22 mouse cellular contexts compared by ENCODE assay signal in the genomic region with DNA sequence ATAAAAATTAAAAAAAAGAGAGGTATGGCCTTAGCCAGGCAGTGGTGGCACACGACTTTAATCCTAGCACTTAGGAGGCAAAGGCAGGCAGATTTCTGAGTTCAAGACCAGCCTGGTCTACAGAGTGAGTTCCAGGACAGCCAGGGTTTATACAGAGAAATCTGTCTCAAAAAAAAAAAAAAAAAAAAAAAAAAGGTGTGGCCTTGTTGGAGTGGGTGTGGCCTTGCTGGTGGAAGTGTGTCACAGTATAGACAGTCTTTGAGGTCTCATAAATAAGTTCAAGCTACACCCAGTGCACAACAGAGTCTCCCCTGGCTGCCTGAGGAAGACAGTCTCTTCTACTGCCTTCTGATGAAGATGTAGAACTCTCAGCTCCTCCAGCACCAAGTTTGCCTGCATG. TPM values are rescaled to one million over a fixed set of nuclear protein-coding genes. Genes with fewer than 3 reads are reported as not detected.
DNase-seq lines count a peak whose midpoint lies in the region; ATAC-seq and TF ChIP-seq lines count a peak whose summit lies in the region.
"Had no signal": no experiment of that assay in that cellular context is flagged by ENCODE, and none has a peak within 500 bp of the region (broad histone marks: within the 10 kb centered on the region; RNA-seq: fewer than 3 reads in every experiment).

No protein-coding gene starts in this region.

- no peaks in the 10 kb centered on the region for H3K79me2 ChIP-seq in CH12.LX (replicated peaks; ENCODE audit: control insufficient read depth, extremely low read depth, insufficient read depth, poor library complexity, severe bottlenecking)

- H3K36me3 ChIP-seq in midbrain, embryonic 11.5 days (ENCODE audit: control insufficient read depth, insufficient read depth, low read length) = no peaks in the 10 kb centered on the region
- H3K36me3 ChIP-seq in midbrain, embryonic 14.5 days (ENCODE audit: control insufficient read depth, insufficient read depth, low read length) = 0 out of 2 replicates have a peak, but pooled peaks cover 1% of the 10 kb centered on the region
- H3K36me3 ChIP-seq in CH12.LX (replicated peaks in 1 of 2; ENCODE audit: control insufficient read depth in 1 of 2, insufficient read depth in 1 of 2, low read length in 1 of 2) (peaks cover 0 to 2% of the 10 kb centered on the region in 2 experiments), ES-E14 (ENCODE audit: control insufficient read depth, insufficient read depth, low read length, poor library complexity, severe bottlenecking) (no peaks in the 10 kb centered on the region)
- no peaks in the 10 kb centered on the region for H3K36me3 ChIP-seq in hindbrain, postnatal 0 days (ENCODE audit: insufficient read depth, low read length)
- H3K36me3 ChIP-seq: embryonic facial prominence, embryonic 13.5 days; embryonic facial prominence, embryonic 15.5 days; forebrain, embryonic 10.5 days; forebrain, embryonic 12.5 days had no signal

- H3K27ac ChIP-seq in midbrain, embryonic 11.5 days (ENCODE audit: low read depth, low read length) = no peak overlapping the region
- H3K27ac ChIP-seq in midbrain, embryonic 14.5 days (replicated peaks; ENCODE audit: low read depth, low read length) = no peak overlapping the region
- H3K27ac ChIP-seq in CH12.LX (ENCODE audit: insufficient read depth, low read depth) (no peak overlapping the region), ES-E14 (ENCODE audit: insufficient read depth, low read depth, low read length, poor library complexity, severe bottlenecking) (no peak overlapping the region)
- no peak overlapping the region for H3K27ac ChIP-seq in hindbrain, postnatal 0 days
- H3K27ac ChIP-seq: embryonic facial prominence, embryonic 13.5 days; embryonic facial prominence, embryonic 15.5 days; forebrain, embryonic 10.5 days; forebrain, embryonic 12.5 days had no signal

- no peaks in the 10 kb centered on the region for H3K4me1 ChIP-seq in midbrain, embryonic 11.5 days (ENCODE audit: control insufficient read depth, insufficient read depth, low read length)
- H3K4me1 ChIP-seq in midbrain, embryonic 14.5 days (ENCODE audit: control insufficient read depth, insufficient read depth, low read length) = no peaks in the 10 kb centered on the region
- H3K4me1 ChIP-seq in CH12.LX (ENCODE audit: control insufficient read depth in 1 of 2, insufficient read depth in 2 of 2) = peaks cover 0 to 12% of the 10 kb centered on the region in 2 experiments; a peak in 2 of 4 replicates
- no peaks in the 10 kb centered on the region for H3K4me1 ChIP-seq in ES-E14 (ENCODE audit: control insufficient read depth in 2 of 2, insufficient read depth in 2 of 2, low read length in 2 of 2, poor library complexity in 1 of 2)
- no peaks in the 10 kb centered on the region for H3K4me1 ChIP-seq in hindbrain, postnatal 0 days (ENCODE audit: insufficient read depth, low read length)
- H3K4me1 ChIP-seq: embryonic facial prominence, embryonic 13.5 days; embryonic facial prominence, embryonic 15.5 days; forebrain, embryonic 12.5 days had no signal

- TF ChIP-seq EP300 in CH12.LX (IDR thresholded peaks at IDR 0.05; ENCODE audit: low read length) = no peak

- DNase-seq in midbrain, embryonic 11.5 days (ENCODE audit: low spot score, missing footprints) = peak; percentile 54
- no peak for DNase-seq in midbrain, embryonic 14.5 days
- DNase-seq in CH12.LX (ENCODE audit: extremely low read depth) (no peak), ES-E14 (ENCODE audit: low read depth, low spot score) (no peak)
- DNase-seq in cerebellum, postnatal 4 days (ENCODE audit: low spot score in 2 of 2) = no peak
- no peak for DNase-seq in hindbrain, postnatal 0 days (ENCODE audit: low spot score)
- DNase-seq: adrenal gland, adult 8-10 months; adrenal gland, postnatal 14 days; adrenal gland, postnatal 36 days; cerebellum, adult 11-12 months; cerebellum, adult 2 months; cerebellum, postnatal 10 days; cerebellum, postnatal 25 days; embryo, embryonic 11 days had no signal

- dilution Hi-C loops in CH12.LX (cut with MboI; ENCODE audit: extremely low pct_ligation_motif_present, extremely low pct_unique_long_range_greater_than_20kb, low sequenced_read_pairs) = no loop called here

- no peak for TF ChIP-seq CTCF in CH12.LX (conservative IDR thresholded peaks at IDR 0.05 in 1 of 2, IDR thresholded peaks at IDR 0.05 in 1 of 2; ENCODE audit: low read depth in 2 of 2, low read length in 2 of 2)
- TF ChIP-seq CTCF in hindbrain, postnatal 0 days (IDR thresholded peaks at IDR 0.05; ENCODE audit: low read depth) = no peak

- no peak for TF ChIP-seq POLR2A in CH12.LX (IDR thresholded peaks at IDR 0.05; ENCODE audit: low read depth, low read length)

- TF ChIP-seq RAD21 in CH12.LX (IDR thresholded peaks at IDR 0.05; ENCODE audit: low read depth, low read length) = no peak

- H3K9me3 ChIP-seq in midbrain, embryonic 11.5 days (ENCODE audit: control insufficient read depth, low read length) = no peaks in the 10 kb centered on the region
- H3K9me3 ChIP-seq in midbrain, embryonic 14.5 days (ENCODE audit: control insufficient read depth, low read length) = no peaks in the 10 kb centered on the region
- peaks cover 2% of the 10 kb centered on the region for H3K9me3 ChIP-seq in CH12.LX (replicated peaks; ENCODE audit: low read length)
- H3K9me3 ChIP-seq in ES-E14 (ENCODE audit: control insufficient read depth, insufficient read depth, low read depth, low read length) = no peaks in the 10 kb centered on the region
- no peaks in the 10 kb centered on the region for H3K9me3 ChIP-seq in hindbrain, postnatal 0 days (ENCODE audit: low read length)
- H3K9me3 ChIP-seq: embryonic facial prominence, embryonic 13.5 days; embryonic facial prominence, embryonic 15.5 days; forebrain, embryonic 10.5 days; forebrain, embryonic 12.5 days had no signal

- in situ Hi-C loops in CH12.LX (cut with MboI; ENCODE audit: low pct_ligation_motif_present, low pct_unique_long_range_greater_than_20kb, low sequenced_read_pairs) = loop anchor here (25.0 kb wide), 2 partner anchors 395 to 595 kb away; no protein-coding TSS in a partner anchor
- in situ Hi-C loops in ES-E14 (cut with MboI; ENCODE audit: low sequenced_read_pairs in 2 of 2, unreplicated experiment in 2 of 2) = loop anchor here in 1 of 2 experiments (25.0 kb wide), 1 partner anchor 595 kb away; no protein-coding TSS in a partner anchor

- no peak overlapping the region for H3K4me3 ChIP-seq in midbrain, embryonic 11.5 days (ENCODE audit: low read depth, low read length)
- no peak overlapping the region for H3K4me3 ChIP-seq in midbrain, embryonic 14.5 days (replicated peaks; ENCODE audit: low read depth, low read length)
- H3K4me3 ChIP-seq in CH12.LX (replicated peaks in 1 of 3; ENCODE audit: low read depth in 2 of 3, low read length in 2 of 3, poor library complexity in 1 of 3) (no peak overlapping the region), ES-E14 (ENCODE audit: insufficient read depth in 1 of 2, low read depth in 1 of 2, low read length in 2 of 2, poor library complexity in 1 of 2, severe bottlenecking in 1 of 2) (no peak overlapping the region)
- no peak overlapping the region for H3K4me3 ChIP-seq in hindbrain, postnatal 0 days (ENCODE audit: low read length)
- H3K4me3 ChIP-seq: embryonic facial prominence, embryonic 13.5 days; embryonic facial prominence, embryonic 15.5 days; erythroblast, embryonic 14.5 days; forebrain, embryonic 10.5 days; forebrain, embryonic 12.5 days had no signal

- 80% methylated on average over 1 of the region's 1 CpGs for WGBS in midbrain, embryonic 11.5 days
- 90% methylated on average over 1 of the region's 1 CpGs for WGBS in midbrain, embryonic 14.5 days
- WGBS in hindbrain, postnatal 0 days = 90% methylated on average over 1 of the region's 1 CpGs

- ATAC-seq in midbrain, embryonic 11.5 days (ENCODE audit: low FRiP score) = no peak
- ATAC-seq in midbrain, embryonic 14.5 days (ENCODE audit: low FRiP score, low TSS enrichment) = no peak
- no peak for ATAC-seq in hindbrain, postnatal 0 days
- ATAC-seq: activated CD4-positive, CD25-positive, alpha-beta regulatory T cell, adult 4 months; forebrain, embryonic 14.5 days had no signal

- no peaks in the 10 kb centered on the region for H3K27me3 ChIP-seq in midbrain, embryonic 11.5 days (ENCODE audit: control insufficient read depth, insufficient read depth, low read length)
- H3K27me3 ChIP-seq in midbrain, embryonic 14.5 days (ENCODE audit: control insufficient read depth, insufficient read depth, low read length) = no peaks in the 10 kb centered on the region
- no peaks in the 10 kb centered on the region for H3K27me3 ChIP-seq in CH12.LX (replicated peaks)
- H3K27me3 ChIP-seq in hindbrain, postnatal 0 days (ENCODE audit: insufficient read depth, low read length) = no peaks in the 10 kb centered on the region
- H3K27me3 ChIP-seq: embryonic facial prominence, embryonic 13.5 days; embryonic facial prominence, embryonic 15.5 days; Patski had no signal

- H3K4me2 ChIP-seq in midbrain, embryonic 11.5 days = no peak overlapping the region
- no peak overlapping the region for H3K4me2 ChIP-seq in midbrain, embryonic 14.5 days (ENCODE audit: low read length)
- no peak overlapping the region for H3K4me2 ChIP-seq in CH12.LX (ENCODE audit: insufficient read depth, low read depth, poor library complexity, severe bottlenecking)
- no peak overlapping the region for H3K4me2 ChIP-seq in hindbrain, postnatal 0 days (ENCODE audit: low read depth, low read length)
- H3K4me2 ChIP-seq: embryonic facial prominence, embryonic 13.5 days; embryonic facial prominence, embryonic 15.5 days; forebrain, embryonic 12.5 days had no signal

- no peak overlapping the region for H3K9ac ChIP-seq in midbrain, embryonic 11.5 days (ENCODE audit: low read length)
- H3K9ac ChIP-seq in midbrain, embryonic 14.5 days (replicated peaks; ENCODE audit: low read length) = no peak overlapping the region
- H3K9ac ChIP-seq in CH12.LX (ENCODE audit: insufficient read depth, low read depth) (no peak overlapping the region), ES-E14 (ENCODE audit: insufficient read depth, low read depth, low read length, poor library complexity, severe bottlenecking) (no peak overlapping the region)
- H3K9ac ChIP-seq in hindbrain, postnatal 0 days (replicated peaks; ENCODE audit: low read length) = no peak overlapping the region
- H3K9ac ChIP-seq: embryonic facial prominence, embryonic 13.5 days; embryonic facial prominence, embryonic 15.5 days; forebrain, embryonic 12.5 days had no signal

TF ChIP-seq in CH12.LX, 34 proteins besides CTCF, POLR2A, EP300 and RAD21 (continues in another document):
- peak; percentile 60; the same call in 1 of the 2 replicates for TF ChIP-seq ZNF384 (IDR thresholded peaks at IDR 0.05; ENCODE audit: low read depth, low read length)

TF ChIP-seq in ES-E14, 5 proteins besides CTCF, POLR2A, EP300 and RAD21 (continues in another document):
- TF ChIP-seq ZC3H11A (IDR thresholded peaks at IDR 0.05; ENCODE audit: borderline replicate concordance, low read depth, low read length) = no peak

RNA-seq across cellular contexts. Expression of a gene that starts 54.2 kb away (rescaled TPM):
- polyA plus RNA-seq in midbrain, embryonic 11.5 days (2014; fragmentation: Nextera tagmentation; extraction: Ambion mirVana) = 25.6 and 30.7 TPM in 2 replicates
- 44.7 and 65.1 TPM in 2 replicates for polyA plus RNA-seq in midbrain, embryonic 14.5 days (2014; fragmentation: Nextera tagmentation; extraction: Ambion mirVana)
- 18.7 and 20.3 TPM in 2 replicates for total RNA-seq in CH12.LX (2012; rRNA removed)
- total RNA-seq in CH12.LX (2014; rRNA removed) = 15.9 and 21.2 TPM in 2 replicates
- 26.0 and 38.9 TPM in 2 replicates for polyA plus RNA-seq in CH12.LX (2012; ENCODE audit: insufficient read length, low read depth)
- 73.9 and 160 TPM in 2 replicates for total RNA-seq in ES-E14 (2012; rRNA removed)
- total RNA-seq in hindbrain, postnatal 0 days (2014; rRNA removed) = 134 and 143 TPM in 2 replicates
- 38.7 and 39.2 TPM in 2 replicates for polyA plus RNA-seq in hindbrain, postnatal 0 days (2015; fragmentation: Nextera tagmentation; extraction: Ambion mirVana)
